Mouse (Mus musculus) A20 (cell line): ENCODE results near the gene Lemd2.
"Not testable (repeated sequence)": the region's sequence is repeated elsewhere in the genome, so short reads cannot be mapped to it uniquely, and the experiment has no call there.

ENCODE experiments used
- DNase-seq: peaks from one replicate; pipeline ENCODE4 v3.0.0-alpha.2; 2011; ENCODE audit warnings: low read depth, low spot score

Gene Lemd2

DNA sequence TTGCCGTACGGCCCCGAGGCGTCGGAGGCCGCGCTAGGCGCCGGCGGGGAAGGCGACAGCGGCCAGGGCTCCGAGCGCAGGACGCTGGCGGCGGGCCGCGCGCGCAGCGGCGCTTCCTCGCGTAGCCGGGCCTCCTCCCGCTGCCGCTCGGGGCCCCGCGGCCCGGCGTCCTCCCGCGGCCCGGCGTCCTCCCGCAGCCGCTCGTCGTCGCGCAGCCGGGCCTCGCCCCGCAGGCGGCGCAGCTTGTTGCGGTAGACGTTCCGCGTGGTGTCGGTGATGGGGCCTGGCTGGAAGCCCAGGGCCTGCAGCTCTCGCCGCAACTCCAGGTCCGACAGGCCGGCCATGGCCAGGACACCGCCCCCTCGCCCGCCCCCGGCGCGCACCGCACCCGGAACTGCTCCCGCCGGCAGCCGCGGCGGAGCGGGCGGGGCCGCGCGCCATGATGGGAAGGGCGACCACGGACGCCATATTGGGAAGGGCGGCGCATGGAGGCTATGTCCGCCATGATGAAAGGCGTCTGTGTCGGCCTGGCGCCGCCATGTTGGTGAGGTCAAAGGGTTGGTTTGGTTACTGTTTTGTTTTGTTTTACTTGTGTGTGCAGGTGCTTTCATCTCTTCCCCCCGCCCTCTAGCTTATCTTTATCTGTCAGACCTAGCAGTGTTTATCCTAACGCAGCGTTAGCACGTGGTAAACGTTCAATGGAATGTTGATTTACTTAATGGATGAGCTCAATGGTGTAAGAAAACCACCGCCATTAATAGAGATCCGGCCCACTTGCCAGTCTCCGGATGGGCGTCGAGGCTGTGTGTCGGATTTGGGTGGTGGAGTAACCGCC, at the start of gene Lemd2:
Gene Lemd2 (minus strand): TSS at position 395 of the 835 bp plus-strand sequence.
- DNase-seq, result peak; percentile 96

- DNase-seq, result no peak
Measured at GRCm38 (mm10) chr17:27251150-27251549, 46.9 kb upstream of the Lemd2 start.

GRCm38 (mm10) chr17:27250461-27250860, 46.2 kb upstream of the Lemd2 start:
- DNase-seq, result no peak

DNA sequence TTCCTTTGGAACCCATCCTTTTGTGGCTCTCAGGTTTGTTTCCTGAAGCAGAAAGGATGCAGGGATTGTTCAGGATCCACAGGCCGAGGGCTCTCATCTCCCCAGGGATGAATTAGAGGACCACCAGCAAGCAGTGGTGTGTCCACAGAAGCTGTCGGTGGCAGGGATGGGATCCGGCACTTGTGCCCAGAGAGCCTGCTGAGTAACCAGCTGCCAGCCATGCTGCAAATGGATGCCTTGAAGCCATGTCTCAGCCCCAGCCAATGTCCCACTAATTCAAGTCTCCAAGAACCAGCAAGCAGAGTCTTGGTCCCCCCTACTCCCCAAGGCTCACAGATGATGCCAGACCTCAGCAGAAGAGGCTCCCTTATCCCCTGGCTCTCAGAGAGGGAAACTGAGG, 44.8 kb upstream of the Lemd2 start:
- no peak for DNase-seq

GRCm38 (mm10) chr17:27247680-27248386, 43.6 kb upstream of the Lemd2 start:
- DNase-seq, result no peak

DNA sequence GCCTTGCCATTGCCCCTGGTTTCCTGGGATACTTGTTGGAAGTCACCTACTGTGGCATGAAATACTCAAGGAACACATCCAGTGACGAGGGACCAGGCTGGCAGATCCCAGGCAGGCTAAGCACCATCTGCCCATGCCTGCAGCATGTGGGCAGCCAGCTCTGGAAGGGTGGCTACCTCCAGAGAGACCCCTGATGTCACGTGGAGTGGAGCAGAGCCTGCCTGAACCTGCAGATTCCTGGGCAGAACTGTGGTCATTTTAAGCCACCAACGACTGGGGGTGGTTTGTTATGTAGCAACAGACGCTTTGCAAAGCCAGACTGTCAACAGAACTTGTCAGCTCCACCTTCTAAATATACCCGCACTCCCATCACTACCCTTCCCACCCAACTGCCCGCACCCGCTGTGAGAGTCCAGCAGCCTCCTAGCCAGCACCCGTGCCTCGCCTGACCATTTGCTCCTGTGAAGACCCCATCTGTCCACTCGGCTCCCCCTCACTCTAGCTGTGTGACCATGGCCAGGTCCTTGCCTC, 41.6 kb upstream of the Lemd2 start:
- no peak for DNase-seq

- DNase-seq, result no peak
Measured at GRCm38 (mm10) chr17:27244912-27245311, 40.6 kb upstream of the Lemd2 start.

- no peak for DNase-seq
Measured at GRCm38 (mm10) chr17:27242194-27243189, 38.2 kb upstream of the Lemd2 start.

DNA sequence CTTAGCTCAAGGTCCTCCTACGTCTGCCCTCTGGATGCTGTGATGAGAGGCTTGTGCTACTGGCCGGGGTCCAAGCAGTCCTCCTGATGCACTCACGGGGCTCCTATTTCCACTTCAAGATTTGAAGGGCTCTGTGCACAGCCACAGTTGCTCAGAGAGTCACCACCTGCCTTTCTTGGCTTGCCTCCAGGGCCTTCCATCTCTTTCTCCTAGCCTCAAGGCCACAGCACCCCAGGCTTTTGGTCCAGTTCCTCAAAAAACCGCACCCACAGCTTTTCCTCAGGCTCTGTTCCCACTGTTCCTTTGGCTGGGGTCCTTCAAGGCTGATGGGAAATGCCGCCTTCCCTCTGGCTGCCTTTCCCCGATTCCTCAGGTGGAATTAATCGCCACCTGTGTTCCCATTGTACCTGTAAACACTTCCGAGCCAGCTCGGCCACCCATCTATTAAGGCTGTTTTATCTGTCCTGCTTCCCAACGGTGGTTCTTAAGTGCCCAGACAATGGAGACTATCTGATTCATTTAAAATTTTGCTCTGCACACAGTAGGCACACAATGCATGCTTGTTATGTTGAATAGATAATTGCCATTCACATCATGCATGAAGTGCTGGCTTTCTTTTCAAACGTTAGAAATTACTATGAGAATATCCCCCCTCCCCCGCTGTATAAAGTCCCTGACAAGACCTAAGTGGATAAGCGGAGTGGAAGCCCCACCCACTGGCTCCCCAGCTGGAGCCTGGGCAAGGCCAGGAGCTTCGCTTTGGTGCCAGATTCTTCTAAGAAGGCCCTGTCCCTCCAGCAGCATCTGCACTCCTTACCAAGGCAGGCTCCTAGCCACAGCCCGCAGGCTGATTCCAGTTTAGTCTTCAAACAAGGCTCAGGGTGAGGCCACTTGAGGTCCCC, 36.5 kb upstream of the Lemd2 start:
- DNase-seq, result no peak

GRCm38 (mm10) chr17:27239941-27240340, 35.7 kb upstream of the Lemd2 start:
- DNase-seq, result no peak

DNA sequence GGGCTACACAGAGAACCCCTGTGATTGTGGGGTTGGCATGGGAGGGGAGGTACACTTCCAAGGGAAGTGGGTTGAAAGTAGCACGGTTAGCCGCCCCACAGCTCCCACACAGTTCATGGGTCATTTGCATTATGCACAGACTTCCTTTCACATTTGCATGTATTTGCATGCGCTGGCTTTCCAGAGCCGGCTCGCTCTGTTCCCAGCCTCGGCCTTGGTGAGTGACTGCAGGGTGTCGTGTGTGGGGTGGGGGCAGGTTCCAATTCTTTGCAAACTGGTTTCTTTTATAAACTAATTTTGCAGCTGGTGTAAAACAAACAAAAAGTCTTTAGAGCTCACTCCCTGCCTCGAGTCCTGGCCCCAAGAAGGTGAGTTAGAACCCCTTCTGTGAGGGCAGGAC, 34.4 kb upstream of the Lemd2 start:
- peak; percentile 26 for DNase-seq

GRCm38 (mm10) chr17:27237731-27238130, 33.5 kb upstream of the Lemd2 start:
- no peak for DNase-seq

DNA sequence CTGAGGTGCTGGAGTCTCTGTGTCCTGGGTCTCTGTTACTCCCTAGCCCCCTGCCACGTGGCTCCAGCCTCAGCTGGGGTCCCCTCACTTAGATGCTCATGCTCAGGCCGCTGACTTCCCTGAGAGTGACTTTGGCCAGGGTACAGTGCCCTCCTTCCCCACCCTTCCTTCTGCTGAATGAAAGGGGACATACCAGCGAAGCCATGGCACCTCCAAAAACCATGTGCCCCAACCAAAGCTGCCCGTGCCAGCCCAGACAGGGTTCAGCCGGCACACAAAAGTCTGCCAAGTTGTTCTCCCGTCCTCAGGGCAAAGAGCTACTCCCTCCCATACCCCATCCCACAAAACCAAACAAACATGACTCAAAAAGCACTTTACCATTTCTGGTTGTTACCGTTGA, 29.0 kb upstream of the Lemd2 start:
- no peak for DNase-seq

- DNase-seq, result no peak
Measured at GRCm38 (mm10) chr17:27232176-27232575, 27.9 kb upstream of the Lemd2 start.

DNA sequence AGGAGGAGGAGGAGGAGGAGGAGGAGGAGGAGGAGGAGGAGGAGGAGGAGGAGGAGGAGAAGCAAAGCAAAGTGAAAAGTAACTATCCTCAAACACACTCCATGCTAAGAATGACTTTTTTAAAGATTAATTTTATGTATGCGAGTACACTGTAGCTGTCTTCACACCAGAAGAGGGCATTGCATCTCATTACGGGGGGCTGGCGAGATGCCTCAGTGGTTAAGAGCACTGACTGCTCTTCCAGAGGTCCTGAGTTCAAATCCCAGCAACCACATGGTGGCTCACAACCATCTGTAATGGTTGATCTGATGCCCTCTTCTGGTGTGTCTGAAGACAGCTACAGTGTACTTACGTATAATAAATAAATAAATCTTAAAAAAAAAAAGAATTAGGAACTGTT, 27.3 kb upstream of the Lemd2 start:
- not testable (repeated sequence) for DNase-seq

GRCm38 (mm10) chr17:27231146-27231503, 26.9 kb upstream of the Lemd2 start:
- no peak for DNase-seq

DNA sequence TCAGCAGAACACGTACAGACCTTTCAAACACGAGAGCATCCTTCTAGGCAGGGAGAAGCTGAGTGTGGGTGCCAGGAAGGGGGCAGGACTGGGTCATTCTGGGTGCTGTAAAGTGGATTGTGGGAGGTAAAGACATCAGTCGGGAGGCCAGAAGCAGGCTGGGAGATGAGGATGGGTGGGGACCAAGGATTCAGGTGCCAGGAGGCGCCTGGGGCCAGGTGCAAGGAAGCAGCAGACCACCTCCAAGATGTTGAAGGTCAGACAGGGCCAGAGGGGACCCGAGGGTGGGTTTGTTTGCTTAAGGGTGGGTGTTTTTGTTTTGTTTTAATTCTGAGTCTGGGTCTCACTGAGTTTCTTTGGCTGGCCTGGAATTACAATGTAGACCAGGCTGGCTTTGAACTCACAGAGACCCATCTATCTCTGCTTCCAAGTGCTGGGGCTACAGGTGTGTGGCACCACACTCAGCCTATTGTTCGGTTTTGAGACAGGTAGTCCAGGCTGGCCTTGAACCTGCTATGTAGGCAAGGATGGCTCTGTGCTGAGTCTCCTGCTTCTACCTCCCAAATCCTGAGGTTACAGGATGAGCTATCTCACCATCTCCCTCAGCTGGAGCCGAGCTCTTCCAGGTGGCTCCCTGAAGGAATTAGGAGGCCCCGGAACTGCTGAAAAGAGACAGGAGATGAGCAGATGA, 26.3 kb upstream of the Lemd2 start:
- no peak for DNase-seq

- DNase-seq, result no peak
Measured at GRCm38 (mm10) chr17:27229710-27230454, 25.6 kb upstream of the Lemd2 start.

- peak; percentile 34 for DNase-seq
Measured at GRCm38 (mm10) chr17:27228216-27228915, 24.1 kb upstream of the Lemd2 start.
